Mouse (Mus musculus) brown adipose tissue, adult 24 weeks (tissue): ENCODE measurements around the gene Anxa8. TPM values are rescaled to one million over a fixed set of nuclear protein-coding genes. Genes with fewer than 3 reads are reported as not detected.

ENCODE experiments used
- H3K27ac ChIP-seq: fragments of 200-500 bp; replicated peaks from 2 replicates; pipeline ENCODE4 v1.5.1; 2012; ENCODE audit warnings: low read depth, mild to moderate bottlenecking, low read length
- H3K4me1 ChIP-seq: fragments of 200-500 bp; 2 replicates; pipeline ENCODE4 v1.6.1; 2012; ENCODE audit warnings: low read length, mixed read lengths; ENCODE audit not compliant: control insufficient read depth, insufficient read depth, insufficient read length
- H3K4me3 ChIP-seq: fragments of 200-500 bp; 2 replicates; pipeline ENCODE4 v1.5.1; 2012; ENCODE audit warnings: low read depth, mild to moderate bottlenecking, low read length, moderate library complexity; ENCODE audit not compliant: insufficient read depth
- polyA plus RNA-seq: library from polyadenylated mRNA; stranded (reverse); fragments of >200 nt; gene quantifications from 2 replicates; pipeline ENCODE4 v1.2.4, GENCODE M21; 2012; ENCODE audit not compliant: missing spikeins, insufficient read depth, insufficient read length

The Anxa8 gene
- polyA plus RNA-seq, 1 experiment = 2.2 TPM

- Histone ChIP-seq H3K4me3 (no peak overlapping the region), H3K4me1 (no peaks in the 10 kb centered on the region), H3K27ac (no peak overlapping the region)
Measured at GRCm38 (mm10) chr14:34142316-34142715, 56.5 kb downstream of the Anxa8 start.

GRCm38 (mm10) chr14:34142915-34143314, 57.1 kb downstream of the Anxa8 start:
- no peak overlapping the region for H3K4me3 ChIP-seq
- no peak overlapping the region for H3K27ac ChIP-seq
- H3K4me1 ChIP-seq = no peaks in the 10 kb centered on the region

Other genes with a start within 250 kb of the Anxa8 start
- 1.2 and 1.7 TPM in 2 replicates for gene Gdf10, start 162.4 kb upstream of the Anxa8 start, polyA plus RNA-seq
- gene Gdf2, start 144.9 kb upstream of the Anxa8 start, polyA plus RNA-seq = not detected in 2 replicates
- not detected in 2 replicates for gene Rbp3, start 132.0 kb upstream of the Anxa8 start, polyA plus RNA-seq
- gene Zfp488, start 107.2 kb upstream of the Anxa8 start, polyA plus RNA-seq = not detected in 2 replicates
- not detected in 2 replicates for gene Gm30083, start 70.8 kb upstream of the Anxa8 start, polyA plus RNA-seq
- gene Gm5460, start 69.2 kb upstream of the Anxa8 start, polyA plus RNA-seq = not detected in 2 replicates
- not detected in 2 replicates for gene Antxrl, start 33.3 kb upstream of the Anxa8 start, polyA plus RNA-seq
- gene A630023A22Rik, start 16.8 kb downstream of the Anxa8 start, polyA plus RNA-seq = not detected in 2 replicates
- gene Npy4r, start 66.5 kb downstream of the Anxa8 start, polyA plus RNA-seq = not detected in 2 replicates
- 0.12 and 1.2 TPM in 2 replicates for gene Gprin2, start 115.7 kb downstream of the Anxa8 start, polyA plus RNA-seq
- 0.29 TPM in 1 of 2 replicates, not detected in the other for gene Syt15, start 133.6 kb downstream of the Anxa8 start, polyA plus RNA-seq
- gene Shld2, start 224.5 kb downstream of the Anxa8 start, polyA plus RNA-seq = 6.3 and 9.9 TPM in 2 replicates
- gene Glud1, start 224.7 kb downstream of the Anxa8 start, polyA plus RNA-seq = 115 and 160 TPM in 2 replicates